Mouse (Mus musculus): ENCODE data around the gene Atxn7l1. TPM values are rescaled to one million over a fixed set of nuclear protein-coding genes. Genes with fewer than 3 reads are reported as not detected.

Atxn7l1 gene
- total RNA-seq, 1 experiment from 2014 or later: 53.1 TPM

DNA sequence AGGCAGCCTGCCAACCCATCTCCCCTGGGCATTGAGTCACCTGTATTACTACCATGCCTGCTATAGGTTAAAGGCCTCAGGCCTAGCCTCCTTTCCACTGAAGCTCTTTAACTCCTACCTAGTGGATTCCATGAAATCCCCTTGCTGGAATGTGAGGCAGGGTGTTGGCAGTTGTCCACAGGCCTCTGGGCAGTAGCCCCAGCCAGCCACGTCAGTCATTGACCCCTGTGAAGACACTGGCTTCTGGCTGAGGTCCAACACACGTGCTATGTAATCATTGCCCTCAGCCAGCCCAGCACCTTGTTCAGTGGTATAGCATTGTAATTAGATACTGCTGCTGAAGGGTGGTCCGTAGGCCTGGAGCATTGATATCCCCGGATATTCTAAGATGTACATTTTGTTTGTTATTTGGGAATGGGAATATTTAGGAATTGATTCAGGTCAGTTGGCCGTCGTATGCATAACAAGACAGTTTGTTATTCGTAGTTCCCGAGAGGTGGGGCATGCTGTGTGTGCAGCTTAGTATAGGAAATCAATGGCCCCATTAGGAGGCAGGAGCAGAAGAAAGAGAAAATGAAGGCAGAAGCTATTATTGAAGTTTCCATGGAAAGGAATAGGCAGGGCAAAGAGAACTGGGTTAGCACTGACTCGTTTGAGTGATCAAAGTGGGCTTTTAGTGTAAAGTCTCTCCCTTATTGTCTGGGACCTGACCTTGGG, 138.6 kb downstream of the Atxn7l1 start:
- ATAC-seq (replicated peaks; ENCODE audit: insufficient number of reproducible peaks, low FRiP score, low TSS enrichment, poor library complexity, severe bottlenecking): no peak

DNA sequence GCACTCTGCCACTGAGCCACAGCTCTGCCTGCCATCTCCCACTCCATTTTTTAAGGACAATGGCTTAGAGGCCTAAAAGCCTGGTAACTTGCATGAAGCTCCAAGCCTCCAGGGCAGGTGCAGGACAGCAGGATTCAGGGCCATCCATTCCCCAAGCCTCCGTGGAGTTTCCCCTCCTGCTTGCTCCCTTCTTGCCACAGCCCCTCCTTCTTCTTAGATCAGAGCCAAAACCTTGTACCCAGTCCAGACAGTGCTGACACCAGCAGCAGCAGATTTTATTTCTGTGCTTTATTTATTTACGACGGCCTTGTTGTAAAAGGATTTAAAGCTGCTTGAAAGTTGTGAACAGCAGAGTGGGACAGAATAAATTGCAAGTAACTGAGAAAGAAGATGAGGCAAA, 140.2 kb downstream of the Atxn7l1 start:
- ATAC-seq (replicated peaks; ENCODE audit: insufficient number of reproducible peaks, low FRiP score, low TSS enrichment, poor library complexity, severe bottlenecking): no peak

DNA sequence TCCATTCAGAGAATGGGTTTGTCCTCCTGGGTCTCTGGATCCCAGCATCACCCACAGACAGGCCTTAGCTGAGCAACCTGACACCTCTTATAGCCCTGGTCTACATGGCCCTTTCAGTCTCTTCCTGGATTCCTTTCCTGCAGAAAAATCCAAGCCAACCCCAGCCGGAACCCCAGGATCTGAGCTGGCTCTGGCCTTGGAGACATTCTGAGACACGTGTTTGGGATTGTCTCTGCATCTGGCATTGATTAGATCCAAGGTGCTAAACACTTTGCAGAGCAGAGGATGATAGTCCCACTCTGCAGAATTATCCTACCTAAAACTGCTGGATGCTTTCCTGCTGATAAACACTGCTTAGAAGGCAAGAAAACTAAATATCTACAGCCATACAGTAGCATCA, 141.3 kb downstream of the Atxn7l1 start:
- ATAC-seq (replicated peaks; ENCODE audit: insufficient number of reproducible peaks, low FRiP score, low TSS enrichment, poor library complexity, severe bottlenecking): no peak

DNA sequence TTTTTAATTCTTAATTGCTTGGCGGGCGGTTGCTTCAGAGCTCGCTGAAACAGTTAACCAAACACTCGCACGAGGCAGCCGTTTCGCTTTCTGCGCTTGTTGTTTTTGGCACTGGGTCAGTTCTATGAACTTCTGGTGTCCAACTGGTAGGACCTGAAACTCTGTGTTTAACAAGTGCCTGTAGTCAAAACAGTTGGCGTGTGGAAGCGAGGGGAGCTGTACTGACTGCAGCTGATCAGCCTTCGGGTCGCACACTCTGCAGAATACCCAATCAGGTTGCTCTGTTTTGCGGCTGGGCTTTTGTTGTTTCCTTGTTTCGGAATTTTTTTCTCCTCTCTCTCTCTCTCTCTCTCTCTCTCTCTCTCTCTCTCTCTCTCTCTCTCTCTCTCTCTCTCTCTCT, 154.6 kb downstream of the Atxn7l1 start:
- ATAC-seq (replicated peaks; ENCODE audit: insufficient number of reproducible peaks, low FRiP score, low TSS enrichment, poor library complexity, severe bottlenecking): peak; percentile 45

GRCm38 (mm10) chr12:33302523-33303383, 155.3 kb downstream of the Atxn7l1 start:
- ATAC-seq (replicated peaks; ENCODE audit: insufficient number of reproducible peaks, low FRiP score, low TSS enrichment, poor library complexity, severe bottlenecking): peak; percentile 82

GRCm38 (mm10) chr12:33303384-33303770, 155.9 kb downstream of the Atxn7l1 start:
- ATAC-seq (replicated peaks; ENCODE audit: insufficient number of reproducible peaks, low FRiP score, low TSS enrichment, poor library complexity, severe bottlenecking): no peak

GRCm38 (mm10) chr12:33305106-33305505, 157.6 kb downstream of the Atxn7l1 start:
- no peak for ATAC-seq (replicated peaks; ENCODE audit: insufficient number of reproducible peaks, low FRiP score, low TSS enrichment, poor library complexity, severe bottlenecking)

DNA sequence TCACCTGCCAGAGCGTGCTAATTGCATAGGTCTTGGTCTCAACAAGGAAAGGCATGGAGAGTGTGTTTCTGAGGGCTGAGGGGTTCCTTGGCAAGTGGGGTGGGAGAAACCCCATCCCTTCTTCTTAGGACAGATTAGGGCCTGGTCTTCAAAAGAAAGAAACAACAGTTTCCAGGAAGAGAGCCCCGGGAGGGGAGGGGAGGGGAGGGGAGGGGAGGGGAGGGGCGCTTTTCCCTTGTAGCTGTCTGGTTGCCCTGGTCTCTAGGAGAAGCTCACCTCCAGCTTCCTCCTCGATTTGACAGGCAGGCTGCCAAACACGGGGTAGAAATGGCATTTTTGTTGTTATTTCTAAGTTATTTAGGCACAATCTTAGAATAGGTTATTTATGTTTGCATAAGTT, 159.0 kb downstream of the Atxn7l1 start:
- no peak for ATAC-seq (replicated peaks; ENCODE audit: insufficient number of reproducible peaks, low FRiP score, low TSS enrichment, poor library complexity, severe bottlenecking)

DNA sequence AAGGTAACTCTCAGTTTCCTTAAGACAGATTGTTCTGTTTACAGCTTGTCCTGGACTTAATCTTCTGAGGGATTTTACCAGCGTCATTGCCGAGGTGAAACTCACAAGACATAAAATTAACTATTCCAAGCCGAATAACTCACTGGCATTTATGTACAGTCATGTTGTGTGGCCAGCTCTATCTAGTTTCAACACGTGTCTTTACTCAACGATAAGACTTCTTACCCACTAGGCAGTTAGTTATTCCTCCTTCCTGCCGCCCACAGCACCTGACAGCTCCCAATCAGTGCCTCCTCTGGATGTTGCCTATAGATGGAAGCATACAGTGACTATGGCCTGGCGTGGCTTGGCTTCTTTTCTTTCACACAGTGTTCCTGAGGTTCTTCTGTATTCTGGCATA, 161.2 kb downstream of the Atxn7l1 start:
- no peak for ATAC-seq (replicated peaks; ENCODE audit: insufficient number of reproducible peaks, low FRiP score, low TSS enrichment, poor library complexity, severe bottlenecking)

DNA sequence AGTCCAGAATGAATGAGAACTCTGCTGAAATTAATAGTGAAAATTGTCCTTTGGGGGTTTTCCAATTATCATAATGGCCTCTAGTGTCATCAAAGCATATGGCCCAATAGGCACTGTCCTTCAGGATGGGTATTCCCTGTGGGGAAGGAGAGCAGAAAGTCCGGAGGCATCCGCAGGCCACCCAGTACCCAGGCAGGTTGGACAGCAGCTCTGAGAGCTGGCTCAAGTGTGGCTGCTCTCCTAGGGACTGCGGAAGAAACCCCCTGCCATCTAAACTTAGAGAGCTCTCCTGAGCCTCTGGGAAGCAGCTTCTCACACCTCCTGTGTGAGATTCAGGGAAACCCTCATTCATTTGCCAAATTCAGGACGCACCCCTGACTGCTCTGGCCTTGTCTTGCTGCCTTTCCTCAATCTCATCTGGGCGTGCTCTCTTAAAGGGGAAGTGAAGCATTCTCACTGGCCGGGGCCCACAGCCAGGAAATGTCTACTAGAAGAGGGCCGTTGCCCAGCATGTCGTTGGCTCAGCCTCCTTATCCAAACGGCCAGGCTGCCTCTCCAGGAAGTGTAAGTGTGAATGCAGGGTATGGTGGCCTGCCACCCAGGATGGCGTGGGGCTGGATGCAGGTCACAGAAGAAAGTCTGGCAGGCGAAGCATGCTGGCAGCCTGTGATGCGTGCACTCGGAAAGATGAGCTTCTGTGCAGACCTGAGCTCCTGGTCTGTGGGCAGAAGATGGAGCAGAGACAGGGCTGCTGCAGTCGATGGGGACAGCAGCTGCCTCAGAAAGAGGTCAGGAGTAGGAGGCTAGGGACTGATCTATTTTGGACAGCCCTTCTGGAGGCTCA, 166.6 kb downstream of the Atxn7l1 start:
- peak; percentile 77 for ATAC-seq (replicated peaks; ENCODE audit: insufficient number of reproducible peaks, low FRiP score, low TSS enrichment, poor library complexity, severe bottlenecking)

- peak; percentile 80 for ATAC-seq (replicated peaks; ENCODE audit: insufficient number of reproducible peaks, low FRiP score, low TSS enrichment, poor library complexity, severe bottlenecking)
Measured at GRCm38 (mm10) chr12:33314924-33315643, 167.6 kb downstream of the Atxn7l1 start.

DNA sequence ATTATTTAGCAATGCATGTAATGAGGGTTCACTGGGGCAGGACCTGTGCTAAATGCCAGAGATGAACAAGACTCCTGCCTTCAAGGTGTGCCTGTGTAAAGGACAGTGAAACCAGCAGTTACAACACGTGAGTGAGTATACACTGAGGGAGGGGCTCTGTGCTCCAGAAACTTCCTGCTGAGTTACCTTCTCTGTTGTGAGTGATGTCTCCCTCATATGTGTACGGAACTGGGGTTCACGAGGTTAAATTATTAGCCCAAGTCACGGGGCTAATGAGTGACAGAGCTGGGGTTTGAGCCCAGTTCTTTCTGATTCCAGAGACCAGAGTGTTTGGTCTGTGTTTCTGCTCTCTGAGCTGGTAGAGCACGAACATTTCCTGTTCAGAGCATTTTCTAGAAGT, 168.3 kb downstream of the Atxn7l1 start:
- ATAC-seq (replicated peaks; ENCODE audit: insufficient number of reproducible peaks, low FRiP score, low TSS enrichment, poor library complexity, severe bottlenecking): no peak

DNA sequence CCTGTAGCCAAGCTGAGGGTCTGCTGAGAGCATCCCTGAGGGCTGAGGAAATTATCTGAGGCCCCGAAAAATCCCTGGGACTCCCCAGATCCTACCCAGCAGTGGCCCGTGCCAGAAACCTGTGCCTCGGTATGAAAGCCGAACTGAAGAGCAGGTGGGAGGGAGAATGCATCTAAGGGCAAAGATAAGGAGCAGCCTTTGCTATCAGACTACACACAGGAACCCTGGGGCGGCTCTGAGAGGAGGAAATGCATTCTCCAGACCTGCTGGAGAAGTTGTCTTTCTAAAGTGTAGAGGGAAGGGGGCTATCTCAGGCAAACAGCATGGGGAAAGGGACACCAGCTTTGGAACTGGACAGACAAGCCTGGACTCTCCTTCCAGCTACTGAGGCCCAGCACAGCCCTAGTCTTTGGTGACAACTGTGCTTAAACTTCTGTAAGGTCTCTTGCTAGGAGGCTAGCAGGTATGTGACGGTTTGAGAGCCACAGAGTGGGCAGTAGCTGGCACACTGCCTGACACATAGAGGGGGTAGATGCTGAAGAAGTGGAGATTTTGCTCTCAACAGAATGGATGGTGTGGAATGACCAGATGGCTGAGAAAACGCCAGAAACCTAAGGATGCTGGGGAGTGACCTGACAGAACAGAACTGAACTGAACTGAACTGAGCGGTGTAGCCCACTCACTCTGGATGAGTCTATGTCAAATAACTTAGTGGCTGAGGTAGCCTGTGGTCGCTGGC, 170.5 kb downstream of the Atxn7l1 start:
- no peak for ATAC-seq (replicated peaks; ENCODE audit: insufficient number of reproducible peaks, low FRiP score, low TSS enrichment, poor library complexity, severe bottlenecking)

- no peak for ATAC-seq (replicated peaks; ENCODE audit: insufficient number of reproducible peaks, low FRiP score, low TSS enrichment, poor library complexity, severe bottlenecking)
Measured at GRCm38 (mm10) chr12:33322547-33322946, 175.1 kb downstream of the Atxn7l1 start.

GRCm38 (mm10) chr12:33323821-33324220, 176.3 kb downstream of the Atxn7l1 start:
- ATAC-seq (replicated peaks; ENCODE audit: insufficient number of reproducible peaks, low FRiP score, low TSS enrichment, poor library complexity, severe bottlenecking): no peak

DNA sequence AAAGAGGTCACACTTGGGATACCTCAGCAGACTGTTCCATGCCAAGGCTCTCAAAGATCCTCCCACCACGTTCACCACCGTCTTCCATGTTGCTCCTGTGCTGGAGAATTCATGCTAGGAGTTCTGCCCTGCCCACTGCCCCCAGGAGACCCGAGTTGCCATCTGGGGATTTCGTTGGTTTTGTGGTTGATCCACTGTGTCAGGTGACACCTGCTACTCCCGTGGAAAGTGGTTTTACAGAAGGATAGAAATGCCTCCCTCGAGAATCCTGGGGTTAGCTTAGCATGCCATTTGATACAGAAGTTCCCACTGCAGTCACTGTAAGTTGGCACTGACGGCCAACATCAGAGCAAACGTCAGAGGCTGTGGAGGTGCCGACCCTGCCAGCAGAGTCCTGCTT, 177.9 kb downstream of the Atxn7l1 start:
- no peak for ATAC-seq (replicated peaks; ENCODE audit: insufficient number of reproducible peaks, low FRiP score, low TSS enrichment, poor library complexity, severe bottlenecking)

GRCm38 (mm10) chr12:33332046-33332445, 184.6 kb downstream of the Atxn7l1 start:
- peak; percentile 41; the same call in 1 of the 2 replicates for ATAC-seq (replicated peaks; ENCODE audit: insufficient number of reproducible peaks, low FRiP score, low TSS enrichment, poor library complexity, severe bottlenecking)

DNA sequence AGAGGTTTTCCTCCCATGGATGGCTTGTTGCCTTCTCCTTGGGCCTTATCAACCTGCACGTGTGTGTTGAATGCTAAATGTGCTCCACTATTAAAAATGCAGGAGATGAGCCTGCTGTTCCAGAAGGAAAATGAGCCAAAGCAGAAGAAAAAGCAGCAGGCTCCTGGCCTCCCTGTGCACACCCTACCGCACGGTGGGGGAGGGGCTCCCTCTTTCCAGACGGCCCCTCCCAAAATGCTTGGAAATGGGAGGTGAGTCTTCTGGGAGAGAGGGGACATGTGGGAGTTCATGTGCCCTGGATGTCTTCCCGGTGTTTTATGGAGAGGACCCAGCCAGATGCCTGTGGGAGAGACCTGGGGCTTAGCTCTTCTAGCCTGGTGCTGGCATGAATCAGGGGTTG, 185.3 kb downstream of the Atxn7l1 start:
- ATAC-seq (replicated peaks; ENCODE audit: insufficient number of reproducible peaks, low FRiP score, low TSS enrichment, poor library complexity, severe bottlenecking): no peak
